34 mouse cellular contexts compared by ENCODE assay signal in genomic region chr10:95468894-95469293, GRCm38 (mm10).
"Had no signal": no experiment of that assay in that cellular context is flagged by ENCODE, and none has a peak within 500 bp of the region (broad histone marks: within the 10 kb centered on the region; RNA-seq: fewer than 3 reads in every experiment).

No protein-coding gene starts in this region.

- H3K27me3 ChIP-seq: heart, embryonic 12.5 days; heart, embryonic 13.5 days; heart, embryonic 15.5 days; hindbrain, embryonic 12.5 days; hindbrain, embryonic 13.5 days; hindbrain, embryonic 15.5 days; intestine, embryonic 15.5 days; kidney, embryonic 15.5 days had no signal

- H3K4me1 ChIP-seq: heart, embryonic 15.5 days; hindbrain, embryonic 10.5 days; hindbrain, embryonic 12.5 days; hindbrain, embryonic 13.5 days; hindbrain, embryonic 15.5 days; intestine, embryonic 15.5 days had no signal

- H3K4me2 ChIP-seq: heart, embryonic 11.5 days; heart, embryonic 12.5 days; heart, embryonic 13.5 days; heart, embryonic 15.5 days; hindbrain, embryonic 12.5 days; hindbrain, embryonic 13.5 days; hindbrain, embryonic 14.5 days; hindbrain, embryonic 15.5 days; intestine, embryonic 15.5 days; kidney, embryonic 15.5 days had no signal

- ATAC-seq: hindbrain, embryonic 16.5 days; hindbrain, postnatal 0 days; inflammation-experienced regulatory T-cells, adult 6 months; intestine, embryonic 15.5 days; intestine, embryonic 16.5 days; intestine, postnatal 0 days had no signal

- H3K27ac ChIP-seq: heart, embryonic 13.5 days; heart, embryonic 15.5 days; hindbrain, embryonic 10.5 days; hindbrain, embryonic 12.5 days; hindbrain, embryonic 13.5 days; hindbrain, embryonic 14.5 days; hindbrain, embryonic 15.5 days; hindbrain, postnatal 0 days; intestine, embryonic 15.5 days; kidney, embryonic 15.5 days; kidney, postnatal 0 days; layer of hippocampus, adult 2 months; left cerebral cortex, adult 2 months had no signal

- H3K9ac ChIP-seq: heart, embryonic 12.5 days; heart, embryonic 13.5 days; heart, embryonic 15.5 days; hindbrain, embryonic 12.5 days; hindbrain, embryonic 13.5 days; hindbrain, embryonic 14.5 days; hindbrain, embryonic 15.5 days; intestine, embryonic 15.5 days; kidney, embryonic 15.5 days had no signal

- H3K4me3 ChIP-seq: heart, embryonic 12.5 days; heart, embryonic 13.5 days; heart, embryonic 15.5 days; hindbrain, embryonic 10.5 days; hindbrain, embryonic 12.5 days; hindbrain, embryonic 13.5 days; hindbrain, embryonic 15.5 days; intestine, embryonic 15.5 days; kidney, embryonic 15.5 days; layer of hippocampus, adult 2 months; left cerebral cortex, adult 2 months had no signal

- H3K9me3 ChIP-seq: heart, embryonic 12.5 days; heart, embryonic 13.5 days; heart, embryonic 15.5 days; hindbrain, embryonic 10.5 days; hindbrain, embryonic 12.5 days; hindbrain, embryonic 13.5 days; hindbrain, embryonic 15.5 days; intestine, embryonic 15.5 days; kidney, embryonic 15.5 days had no signal

- DNase-seq: heart, postnatal 10 days; heart, postnatal 14 days; heart, postnatal 36 days; heart, postnatal 4 days; kidney, adult 11 months; kidney, adult 18-20 months; kidney, adult 2 months; kidney, adult 8-10 months; kidney, adult 9 months; kidney, postnatal 10 days; kidney, postnatal 14 days; kidney, postnatal 25 days; kidney, postnatal 36 days; kidney, postnatal 4 days; layer of hippocampus, postnatal 36 days had no signal

- H3K36me3 ChIP-seq: heart, embryonic 12.5 days; heart, embryonic 13.5 days; heart, embryonic 15.5 days; hindbrain, embryonic 10.5 days; hindbrain, embryonic 12.5 days; hindbrain, embryonic 13.5 days; hindbrain, embryonic 15.5 days; intestine, embryonic 15.5 days; kidney, embryonic 15.5 days had no signal
